Mouse (Mus musculus): Measurements from ENCODE around the gene Grm7. TPM values are rescaled to one million over a fixed set of nuclear protein-coding genes. Genes with fewer than 3 reads are reported as not detected.

The Grm7 gene
- not detected in 3 replicates for total RNA-seq (2017)

DNA sequence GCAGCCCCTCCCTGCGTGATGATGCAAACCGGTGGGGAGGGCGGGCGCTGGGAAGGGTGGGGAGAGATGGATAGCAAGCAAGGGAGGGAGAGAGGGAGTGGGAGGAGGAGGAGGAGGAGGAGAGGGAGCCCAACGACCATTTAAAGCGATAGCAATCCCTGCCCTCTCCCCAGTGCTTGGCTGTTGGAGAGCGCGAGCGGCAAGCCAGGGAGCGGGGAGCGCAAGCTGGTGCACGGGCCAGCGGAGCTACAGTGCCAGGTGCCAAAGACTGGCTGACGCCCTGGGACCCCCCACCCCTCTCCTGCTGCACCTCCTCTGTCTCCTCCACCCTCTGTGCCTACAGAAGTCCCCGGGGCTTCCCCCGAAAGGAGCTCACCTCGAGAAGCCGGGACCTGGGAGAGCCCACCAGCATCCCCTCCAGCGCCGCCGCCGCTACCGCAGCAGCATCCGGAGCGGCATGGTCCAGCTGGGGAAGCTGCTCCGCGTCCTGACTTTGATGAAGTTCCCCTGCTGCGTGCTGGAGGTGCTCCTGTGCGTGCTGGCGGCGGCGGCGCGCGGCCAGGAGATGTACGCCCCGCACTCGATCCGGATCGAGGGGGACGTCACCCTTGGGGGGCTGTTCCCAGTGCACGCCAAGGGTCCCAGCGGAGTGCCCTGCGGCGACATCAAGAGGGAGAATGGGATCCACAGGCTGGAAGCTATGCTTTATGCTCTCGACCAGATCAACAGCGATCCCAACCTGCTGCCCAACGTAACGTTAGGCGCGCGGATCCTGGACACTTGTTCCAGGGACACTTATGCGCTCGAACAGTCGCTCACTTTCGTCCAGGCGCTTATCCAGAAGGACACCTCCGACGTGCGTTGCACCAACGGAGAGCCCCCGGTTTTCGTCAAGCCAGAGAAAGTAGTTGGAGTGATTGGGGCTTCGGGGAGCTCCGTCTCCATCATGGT, at the start of gene Grm7:
Gene Grm7 (plus strand): TSS at position 171 of the 951 bp plus-strand sequence.
- ATAC-seq (replicated peaks; ENCODE audit: insufficient number of reproducible peaks, low FRiP score, low TSS enrichment, poor library complexity, severe bottlenecking): no peak

DNA sequence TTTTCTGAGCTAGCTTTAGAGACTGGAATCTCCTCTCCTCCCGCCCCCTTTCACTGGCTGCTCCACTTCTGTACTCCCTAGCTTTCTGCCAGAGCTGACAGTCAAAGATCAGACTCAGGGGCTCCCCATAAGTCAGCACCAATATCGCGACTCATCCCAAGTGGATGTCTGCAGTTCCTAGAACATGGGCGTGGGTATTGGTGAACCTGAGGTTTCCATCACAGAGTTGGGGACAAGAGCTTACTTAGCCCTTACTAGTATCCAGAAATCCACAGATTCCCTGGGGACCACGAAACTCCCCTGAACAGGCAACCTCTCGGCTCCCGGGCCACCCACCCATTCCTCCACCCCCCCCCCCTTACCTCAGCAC, 355 bp upstream of the Grm7 start:
- no peak for ATAC-seq (replicated peaks; ENCODE audit: insufficient number of reproducible peaks, low FRiP score, low TSS enrichment, poor library complexity, severe bottlenecking)

DNA sequence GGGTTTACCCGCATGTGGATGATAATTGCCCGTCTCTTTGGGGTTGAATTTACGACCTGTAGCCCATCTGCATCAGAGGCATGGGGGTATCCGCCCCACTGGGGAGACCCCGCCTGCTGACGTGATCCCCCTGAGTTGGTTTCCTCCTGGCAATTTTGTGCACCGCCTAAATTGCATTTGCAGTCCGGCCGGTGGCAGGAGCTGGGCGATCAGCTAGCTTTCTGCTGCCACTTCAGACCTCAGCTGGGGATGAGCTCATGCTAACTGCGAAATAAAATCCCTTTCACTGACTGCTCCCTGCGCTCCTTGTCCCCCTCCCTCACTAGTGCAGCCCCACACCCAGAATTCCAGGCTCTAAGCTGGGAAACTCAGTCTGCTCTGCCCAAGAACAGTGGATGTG, 1.5 kb downstream of the Grm7 start:
- ATAC-seq (replicated peaks; ENCODE audit: insufficient number of reproducible peaks, low FRiP score, low TSS enrichment, poor library complexity, severe bottlenecking): no peak

DNA sequence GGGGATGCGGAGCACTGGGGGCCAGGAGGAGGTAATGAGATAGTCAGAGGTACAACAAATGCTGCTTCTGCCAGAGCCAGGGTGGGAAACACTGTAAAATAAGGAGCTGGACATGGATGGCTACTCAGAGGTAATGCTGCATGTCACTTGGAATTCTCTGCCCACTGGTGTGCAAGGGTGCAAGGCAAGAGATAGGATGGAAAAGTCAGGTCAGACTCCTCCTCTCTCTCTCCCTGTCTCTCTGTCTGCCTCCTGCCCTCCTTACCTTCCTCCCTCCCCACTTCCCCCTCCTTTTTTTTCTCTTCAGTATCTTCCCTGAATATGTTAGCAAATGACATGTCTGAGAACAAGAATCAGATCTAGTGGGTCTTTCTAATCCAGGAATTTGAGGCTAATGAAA, 3.8 kb downstream of the Grm7 start:
- no peak for ATAC-seq (replicated peaks; ENCODE audit: insufficient number of reproducible peaks, low FRiP score, low TSS enrichment, poor library complexity, severe bottlenecking)

DNA sequence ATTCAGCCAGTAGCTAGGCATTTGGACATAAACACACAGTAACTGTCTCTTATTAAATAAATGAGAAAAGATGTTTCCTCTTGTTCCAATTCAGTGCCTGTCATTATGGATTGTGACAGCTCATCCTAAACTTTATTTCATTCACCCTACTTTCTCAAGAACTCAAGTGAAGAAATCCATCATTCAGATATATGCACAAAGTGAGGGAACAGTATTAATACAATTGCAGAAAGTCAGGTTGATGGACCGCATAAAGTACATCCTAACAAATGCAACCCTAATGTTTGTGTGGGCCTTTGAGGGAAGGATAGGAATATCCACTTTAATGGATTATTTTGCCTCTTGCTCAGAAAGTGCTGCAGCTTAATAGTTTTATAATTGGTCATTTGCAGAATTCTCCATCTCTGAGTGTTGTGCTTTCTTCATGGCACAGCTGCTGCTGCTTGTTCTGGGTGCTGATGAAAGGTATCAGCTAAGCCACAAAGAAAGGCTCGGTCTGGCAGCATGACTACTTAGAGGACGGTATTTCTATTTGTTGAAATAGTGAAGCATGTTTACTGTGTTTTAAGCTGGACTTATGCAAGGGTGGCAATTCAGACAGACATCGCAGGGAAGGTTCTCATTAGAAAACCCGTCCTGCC, 8.1 kb downstream of the Grm7 start:
- ATAC-seq (replicated peaks; ENCODE audit: insufficient number of reproducible peaks, low FRiP score, low TSS enrichment, poor library complexity, severe bottlenecking): no peak

DNA sequence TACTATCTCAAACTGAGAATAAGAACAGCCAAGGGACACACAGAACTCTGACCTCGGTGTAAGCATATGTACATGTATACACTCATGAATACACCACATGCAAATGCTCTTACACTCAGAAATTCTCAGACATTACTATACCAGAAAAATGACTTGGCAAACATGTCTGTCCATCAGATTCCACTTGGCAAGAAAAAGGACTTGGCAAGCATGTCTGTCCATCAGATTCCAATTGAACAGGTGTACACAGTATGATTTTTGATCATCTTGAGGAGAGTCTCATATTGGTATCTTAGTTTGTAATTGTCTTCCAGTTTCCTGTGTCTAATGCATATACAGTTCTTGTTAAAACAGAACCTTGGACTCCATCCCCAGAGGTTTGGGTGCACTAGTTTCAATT, 19.1 kb downstream of the Grm7 start:
- no peak for ATAC-seq (replicated peaks; ENCODE audit: insufficient number of reproducible peaks, low FRiP score, low TSS enrichment, poor library complexity, severe bottlenecking)

DNA sequence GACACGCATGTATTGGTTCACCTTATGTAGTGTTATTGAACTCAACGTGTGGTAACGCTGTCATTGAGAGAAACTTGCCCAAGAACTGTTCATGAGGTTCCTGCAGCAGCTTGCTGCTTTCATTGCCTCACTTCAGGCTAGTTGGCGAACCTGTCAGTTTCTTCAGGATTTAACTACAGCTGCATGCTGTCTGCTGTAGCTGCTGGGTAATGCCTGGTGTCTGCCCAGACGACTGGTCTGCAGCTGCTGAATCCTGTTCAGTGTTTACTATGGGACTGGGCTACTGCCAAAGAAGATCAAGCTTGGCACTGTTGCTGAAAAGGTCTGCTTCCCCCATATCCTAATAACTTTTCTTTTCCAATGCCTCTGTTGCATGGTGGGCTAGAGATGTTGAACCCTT, 23.1 kb downstream of the Grm7 start:
- ATAC-seq (replicated peaks; ENCODE audit: insufficient number of reproducible peaks, low FRiP score, low TSS enrichment, poor library complexity, severe bottlenecking): no peak

DNA sequence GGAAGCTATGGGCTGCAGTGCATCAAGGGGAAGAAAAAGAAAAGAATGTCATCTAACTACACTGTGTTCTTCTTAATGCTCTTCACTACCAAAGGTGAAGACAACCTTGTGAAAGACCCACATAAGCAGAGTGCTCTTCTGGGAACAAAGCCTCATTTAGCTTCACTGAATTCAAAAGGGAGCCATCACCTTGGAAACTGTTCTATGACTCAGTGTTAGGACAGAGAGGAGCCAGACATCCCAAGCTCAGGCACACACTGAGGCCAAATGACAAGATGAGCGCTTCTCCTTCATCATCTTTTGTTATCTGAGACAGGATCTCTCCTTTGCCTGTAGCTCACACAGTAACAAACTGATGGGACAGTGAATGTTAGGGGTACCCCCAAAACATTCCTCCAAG, 45.6 kb downstream of the Grm7 start:
- ATAC-seq (replicated peaks; ENCODE audit: insufficient number of reproducible peaks, low FRiP score, low TSS enrichment, poor library complexity, severe bottlenecking): no peak

DNA sequence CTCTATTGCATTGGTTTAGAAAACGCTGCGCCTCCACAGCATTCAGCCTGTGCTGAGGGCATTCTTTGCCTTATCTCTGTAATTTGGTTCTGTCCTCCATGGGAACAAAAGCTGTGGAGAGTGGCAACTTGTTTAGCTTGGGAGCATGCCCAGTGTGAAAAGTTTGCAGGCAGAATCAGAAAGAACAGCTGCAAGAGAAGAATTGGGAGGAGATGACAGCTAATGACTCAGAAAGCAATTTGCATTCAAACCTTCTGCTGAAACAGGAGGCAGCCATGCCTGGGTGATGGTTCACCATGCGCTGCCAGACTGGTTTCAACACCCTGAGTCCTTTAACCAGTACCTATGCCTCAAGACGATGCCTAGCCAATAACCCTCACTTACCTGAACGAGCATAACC, 64.4 kb downstream of the Grm7 start:
- no peak for ATAC-seq (replicated peaks; ENCODE audit: insufficient number of reproducible peaks, low FRiP score, low TSS enrichment, poor library complexity, severe bottlenecking)

DNA sequence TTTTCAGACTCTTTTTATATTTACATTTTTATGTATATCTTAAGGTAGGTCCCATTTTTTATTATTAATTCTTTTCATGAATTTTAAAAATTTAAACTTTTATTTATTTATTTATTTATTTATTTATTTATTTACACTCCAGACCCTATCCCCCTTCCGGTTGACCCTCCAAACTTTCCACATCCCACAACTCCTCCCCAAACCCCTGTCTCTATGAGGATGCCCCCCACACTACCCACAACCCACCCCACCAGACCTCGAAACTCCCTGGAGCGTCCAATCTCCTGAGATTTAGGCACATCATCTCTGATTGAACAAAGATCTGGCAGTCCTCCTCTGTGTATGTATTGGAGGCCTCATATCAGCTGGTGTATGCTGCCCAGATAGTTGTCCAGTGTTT, 69.6 kb downstream of the Grm7 start:
- no peak for ATAC-seq (replicated peaks; ENCODE audit: insufficient number of reproducible peaks, low FRiP score, low TSS enrichment, poor library complexity, severe bottlenecking)

DNA sequence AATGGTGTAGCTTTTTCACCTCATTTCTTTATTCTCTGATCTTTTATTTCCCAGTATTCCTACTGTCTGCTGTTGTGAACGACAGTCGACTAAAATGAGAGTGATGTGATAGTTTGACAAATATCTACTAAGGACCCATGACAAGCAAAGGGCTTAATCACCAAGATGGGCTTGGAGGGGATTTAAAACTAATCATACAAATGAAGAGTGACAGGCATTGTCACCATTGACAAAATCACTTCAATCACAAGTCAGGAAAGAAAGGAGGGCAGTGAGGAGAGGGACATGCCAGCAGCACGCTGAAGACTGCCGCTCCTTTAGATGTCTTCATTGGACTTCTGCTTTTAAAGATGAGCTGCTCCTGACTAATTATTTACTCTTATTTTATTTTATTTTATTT, 78.0 kb downstream of the Grm7 start:
- ATAC-seq (replicated peaks; ENCODE audit: insufficient number of reproducible peaks, low FRiP score, low TSS enrichment, poor library complexity, severe bottlenecking): no peak

DNA sequence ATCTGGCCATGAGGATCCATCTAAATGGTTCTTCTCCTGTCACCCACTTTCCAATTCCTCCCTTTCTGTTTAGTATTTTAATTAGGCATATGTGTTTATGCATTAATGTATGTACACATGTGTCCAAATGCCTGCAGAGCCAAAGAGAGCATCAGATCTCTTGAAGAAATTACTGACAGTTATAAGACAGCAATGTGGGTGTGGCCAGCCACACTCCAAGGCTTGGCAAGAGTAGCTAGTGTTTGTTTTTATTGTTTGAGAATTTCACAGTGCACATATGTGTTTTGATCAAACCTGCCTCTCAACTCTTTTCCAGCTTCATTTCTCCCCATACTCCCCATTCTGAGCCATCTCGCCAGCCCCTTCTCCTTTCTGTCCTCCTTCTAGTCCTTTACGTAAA, 88.5 kb downstream of the Grm7 start:
- ATAC-seq (replicated peaks; ENCODE audit: insufficient number of reproducible peaks, low FRiP score, low TSS enrichment, poor library complexity, severe bottlenecking): no peak

DNA sequence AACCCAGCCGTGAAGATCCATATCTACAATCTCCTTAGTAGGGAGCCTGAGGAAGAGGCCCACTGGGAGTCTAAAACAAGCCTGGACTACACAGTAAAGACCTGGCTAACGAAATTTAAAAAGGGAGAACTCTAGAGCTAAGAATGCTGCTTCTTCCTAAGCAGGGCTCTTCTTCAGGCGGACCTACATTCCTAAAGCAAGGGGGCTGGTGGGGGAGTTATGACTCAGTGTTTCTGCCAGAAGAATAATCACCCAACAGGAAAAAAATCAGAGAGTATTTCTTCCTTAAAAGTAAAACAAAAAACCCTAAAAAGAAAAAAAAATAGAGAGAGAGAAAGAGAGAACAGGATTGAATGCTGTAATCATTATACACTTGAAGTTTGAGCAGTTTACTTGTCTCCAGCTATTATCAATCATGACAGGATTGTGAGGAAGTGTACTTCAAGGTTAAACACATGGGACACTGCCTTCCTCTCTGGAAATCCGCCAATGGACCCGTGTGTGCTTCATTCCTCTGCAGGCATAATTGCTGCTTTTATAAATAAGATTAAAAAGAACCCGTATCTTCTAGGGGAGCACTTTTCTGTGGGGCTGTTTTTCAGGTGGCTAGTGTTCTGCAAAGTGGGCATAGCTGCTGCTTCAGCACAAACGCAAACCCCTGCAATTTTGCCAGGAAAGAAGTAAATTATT, 98.7 kb downstream of the Grm7 start:
- ATAC-seq (replicated peaks; ENCODE audit: insufficient number of reproducible peaks, low FRiP score, low TSS enrichment, poor library complexity, severe bottlenecking): no peak

DNA sequence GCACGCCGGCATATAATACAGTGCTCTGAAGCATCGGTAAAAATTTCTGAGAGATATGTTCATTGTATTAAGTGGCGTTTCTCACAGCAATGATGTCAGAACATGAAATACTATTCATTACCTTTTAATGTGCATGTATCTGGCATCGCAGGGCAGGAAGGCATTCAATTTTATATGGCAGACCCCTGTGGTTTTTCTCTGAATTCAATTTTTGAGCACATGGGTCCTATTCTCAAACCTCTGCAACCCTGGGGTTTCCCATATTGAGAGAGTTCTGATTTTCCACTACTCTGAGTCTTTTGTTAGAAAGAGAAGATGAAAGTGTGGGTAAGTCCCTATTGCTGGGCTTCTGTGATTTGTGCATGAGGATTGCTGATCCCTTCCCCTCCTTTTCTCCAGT, 110.5 kb downstream of the Grm7 start:
- no peak for ATAC-seq (replicated peaks; ENCODE audit: insufficient number of reproducible peaks, low FRiP score, low TSS enrichment, poor library complexity, severe bottlenecking)

DNA sequence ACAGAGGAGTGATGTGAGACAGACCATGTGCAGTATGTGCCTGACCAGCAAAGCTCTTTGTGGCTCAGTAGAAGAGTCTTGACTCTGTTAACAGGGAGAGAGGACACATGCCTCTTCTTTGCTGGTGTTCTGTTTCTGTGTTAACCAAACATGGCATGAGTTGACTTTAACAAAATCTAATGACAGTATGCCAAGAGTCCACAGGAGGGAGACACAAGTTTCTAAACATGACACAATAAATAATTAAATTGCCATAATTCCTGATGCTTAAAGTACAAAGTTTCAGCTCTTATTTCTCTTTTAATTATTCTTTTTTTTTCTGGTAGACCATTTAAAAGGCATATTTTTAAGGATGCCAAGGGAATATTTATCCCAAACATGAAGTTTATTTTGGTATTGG, 124.2 kb downstream of the Grm7 start:
- ATAC-seq (replicated peaks; ENCODE audit: insufficient number of reproducible peaks, low FRiP score, low TSS enrichment, poor library complexity, severe bottlenecking): no peak

DNA sequence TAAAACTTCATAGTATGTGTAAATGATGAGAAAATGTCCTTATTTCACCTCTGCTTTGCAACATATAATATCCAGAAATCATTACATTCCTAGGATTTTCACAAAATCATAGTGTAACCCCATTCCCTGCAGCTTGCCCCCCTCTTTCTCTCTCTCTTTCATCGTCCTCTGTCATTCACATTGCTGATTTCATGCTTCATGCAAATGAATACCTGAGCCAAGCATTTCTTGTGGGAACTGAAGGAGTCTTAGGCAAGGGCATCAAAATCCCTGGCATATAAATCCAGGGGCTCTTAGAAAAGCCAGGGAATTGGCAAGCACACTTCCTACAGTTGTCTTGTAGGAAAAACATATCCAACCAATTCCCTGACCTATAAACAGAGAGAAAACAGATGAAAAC, 127.3 kb downstream of the Grm7 start:
- ATAC-seq (replicated peaks; ENCODE audit: insufficient number of reproducible peaks, low FRiP score, low TSS enrichment, poor library complexity, severe bottlenecking): no peak

DNA sequence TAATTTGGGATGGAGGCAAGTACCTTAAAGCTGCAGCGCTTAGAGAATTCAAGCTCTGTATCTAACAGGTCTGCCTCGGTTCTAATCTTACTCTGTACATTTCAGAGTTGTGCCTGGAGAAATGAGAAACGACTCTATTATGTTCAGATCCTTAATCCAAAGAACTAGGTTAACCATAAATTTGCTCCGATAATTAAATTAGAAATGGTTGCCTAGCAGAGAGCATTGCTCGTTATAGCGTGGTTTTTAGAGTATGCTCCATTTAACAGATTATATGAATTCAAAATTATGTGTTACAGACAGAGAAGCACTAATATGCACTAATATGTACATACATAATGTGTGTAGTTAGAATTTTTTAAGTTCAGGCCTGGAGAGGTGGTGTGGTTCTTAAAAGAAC, 130.7 kb downstream of the Grm7 start:
- no peak for ATAC-seq (replicated peaks; ENCODE audit: insufficient number of reproducible peaks, low FRiP score, low TSS enrichment, poor library complexity, severe bottlenecking)

DNA sequence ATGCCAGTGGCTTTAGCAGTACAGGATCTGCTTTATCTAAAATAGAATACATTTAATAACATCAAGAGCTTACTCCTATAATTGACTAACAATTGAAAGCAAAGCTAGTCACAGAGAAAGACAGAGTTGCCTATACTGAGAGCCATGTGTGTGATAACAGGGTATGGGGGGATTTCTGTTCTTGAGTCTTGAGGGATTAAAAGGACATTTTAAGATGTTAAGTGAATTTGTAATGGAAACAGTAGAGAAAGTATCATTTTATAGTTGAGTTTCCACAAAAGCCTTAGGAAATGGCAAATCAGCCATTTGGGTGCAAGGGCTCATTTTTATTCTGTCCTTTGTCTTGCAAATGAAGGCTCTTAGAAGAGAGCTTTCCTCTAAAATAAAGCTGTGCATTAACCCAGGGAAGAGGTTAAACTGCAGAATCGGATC, 140.1 kb downstream of the Grm7 start:
- ATAC-seq (replicated peaks; ENCODE audit: insufficient number of reproducible peaks, low FRiP score, low TSS enrichment, poor library complexity, severe bottlenecking): no peak

DNA sequence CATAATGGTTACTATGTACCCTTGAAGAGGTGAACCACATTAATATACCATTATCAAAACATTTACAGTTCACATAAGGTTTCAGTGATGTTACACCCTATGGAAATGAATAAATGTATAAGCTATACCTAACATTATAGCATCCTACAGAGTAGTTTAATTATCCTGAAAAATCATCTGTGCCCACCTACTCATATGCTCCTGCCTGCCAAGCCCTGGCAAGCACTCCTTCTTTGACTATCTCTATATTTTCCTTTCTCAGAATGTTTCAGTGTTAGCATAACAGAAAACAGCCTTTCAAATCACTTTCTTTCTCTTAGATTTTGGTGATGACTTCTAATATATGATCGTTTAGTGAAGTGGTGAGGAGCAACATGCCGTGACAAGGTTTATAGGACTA, 147.3 kb downstream of the Grm7 start:
- no peak for ATAC-seq (replicated peaks; ENCODE audit: insufficient number of reproducible peaks, low FRiP score, low TSS enrichment, poor library complexity, severe bottlenecking)

DNA sequence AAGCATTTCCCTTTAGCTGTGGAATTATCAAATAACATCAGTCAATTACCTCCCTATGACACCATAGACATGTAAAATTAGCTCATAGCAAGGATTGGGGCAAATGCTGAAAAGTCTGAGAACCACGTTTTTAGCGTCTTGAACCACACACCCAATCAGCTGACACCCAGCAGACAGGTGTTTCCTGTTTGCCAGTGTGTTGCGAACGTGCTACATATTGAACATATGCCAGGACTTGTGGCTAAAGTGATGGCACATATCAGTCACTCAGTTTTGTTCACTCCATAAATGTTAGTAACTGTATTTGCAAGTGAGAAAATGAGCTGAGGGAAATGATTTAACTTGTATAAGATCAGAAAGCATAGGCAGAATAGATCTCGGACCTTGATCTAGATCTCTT, 162.1 kb downstream of the Grm7 start:
- ATAC-seq (replicated peaks; ENCODE audit: insufficient number of reproducible peaks, low FRiP score, low TSS enrichment, poor library complexity, severe bottlenecking): no peak
